Mouse (Mus musculus) embryonic facial prominence, embryonic 13.5 days (tissue): ENCODE results near the gene Usp46. TPM values are rescaled to one million over a fixed set of nuclear protein-coding genes. Genes with fewer than 3 reads are reported as not detected.
"Not testable (repeated sequence)": the region's sequence is repeated elsewhere in the genome, so short reads cannot be mapped to it uniquely, and the experiment has no call there.

Source experiments
- ATAC-seq: fragments of 200-750 bp; cut with Nextera tagmentation; 2 replicates; pipeline ENCODE4 v1.8.0; 2017; ENCODE audit warnings: low read depth; ENCODE audit not compliant: insufficient number of reproducible peaks, insufficient read depth, low FRiP score, low TSS enrichment
- H3K27ac ChIP-seq: fragments of 300-500 bp; sonication (generic); 2 replicates; pipeline ENCODE4 v1.5.1; 2015; ENCODE audit warnings: moderate library complexity, mild to moderate bottlenecking, inconsistent platforms
- H3K27me3 ChIP-seq: fragments of 300-500 bp; sonication (generic); 2 replicates; pipeline ENCODE4 v1.6.1; 2015; ENCODE audit warnings: mild to moderate bottlenecking, inconsistent platforms
- H3K36me3 ChIP-seq: fragments of 300-500 bp; sonication (generic); 2 replicates; pipeline ENCODE4 v1.6.1; 2015; ENCODE audit warnings: mild to moderate bottlenecking, inconsistent platforms
- H3K4me1 ChIP-seq: fragments of 300-500 bp; sonication (generic); 2 replicates; pipeline ENCODE4 v1.6.1; 2015; ENCODE audit warnings: inconsistent platforms
- H3K4me2 ChIP-seq: fragments of 300-500 bp; sonication (generic); 2 replicates; pipeline ENCODE4 v1.6.1; 2015; ENCODE audit warnings: moderate library complexity, mild to moderate bottlenecking, inconsistent platforms
- H3K4me3 ChIP-seq: fragments of 300-500 bp; sonication (generic); 2 replicates; pipeline ENCODE4 v1.5.1; 2015; ENCODE audit warnings: mild to moderate bottlenecking, inconsistent platforms
- H3K9ac ChIP-seq: fragments of 300-500 bp; sonication (generic); 2 replicates; pipeline ENCODE4 v1.6.1; 2015; ENCODE audit warnings: mild to moderate bottlenecking, inconsistent platforms
- H3K9me3 ChIP-seq: fragments of 300-500 bp; sonication (generic); 2 replicates; pipeline ENCODE4 v1.6.1; 2016; ENCODE audit warnings: inconsistent platforms
- WGBS: fragments of 180-500 bp; shearing (Covaris S2); methylation state at CpG from one replicate; pipeline ENCODE4 v1.1.7; 2015; ENCODE audit warnings: mixed read lengths; 5-methylcytosine and 5-hydroxymethylcytosine counted together
- polyA plus RNA-seq: library from polyadenylated mRNA; unstranded; fragments of >200 nt; fragmentation: Nextera tagmentation; extraction: Ambion mirVana; gene quantifications from 2 replicates; pipeline ENCODE4 v1.2.1, GENCODE M21; 2015

Gene Usp46
- polyA plus RNA-seq, 1 experiment from 2014 or later: 36.5 TPM

- Histone ChIP-seq H3K4me3 (no peak overlapping the region), H3K9ac (no peak overlapping the region), H3K4me2 (no peak overlapping the region), H3K27ac (no peak overlapping the region), H3K9me3 (no peaks in the 10 kb centered on the region), H3K27me3 (no peaks in the 10 kb centered on the region), H3K36me3 (no peaks in the 10 kb centered on the region), H3K4me1 (peaks cover 17% of the 10 kb centered on the region)
- ATAC-seq: no peak
- WGBS: 73% methylated on average over 5 of the region's 5 CpGs
These were observed 96.5 kb downstream of the Usp46 start for GRCm38 (mm10) chr5:73971701-73972100.

- H3K9me3 ChIP-seq: no peaks in the 10 kb centered on the region
- H3K4me2 ChIP-seq: peak overlapping the region; percentile 12; the same call in 1 of the 2 replicates
- peaks cover 17% of the 10 kb centered on the region for H3K4me1 ChIP-seq
- 37% methylated on average over 7 of the region's 7 CpGs for WGBS
- ATAC-seq: no peak
- H3K36me3 ChIP-seq: no peaks in the 10 kb centered on the region
- no peaks in the 10 kb centered on the region for H3K27me3 ChIP-seq
- no peak overlapping the region for H3K4me3 ChIP-seq
- 0 out of 2 replicates have a peak overlapping the region, but pooled peaks have one; percentile 34 for H3K27ac ChIP-seq
- no peak overlapping the region for H3K9ac ChIP-seq
These were observed 98.1 kb downstream of the Usp46 start for GRCm38 (mm10) chr5:73970024-73970628.

GRCm38 (mm10) chr5:73969338-73969737 is 98.9 kb downstream of the Usp46 start:
- no peaks in the 10 kb centered on the region for H3K9me3 ChIP-seq
- 0 out of 2 replicates have a peak overlapping the region, but pooled peaks have one; percentile 2 for H3K27ac ChIP-seq
- no peak overlapping the region for H3K9ac ChIP-seq
- H3K4me2 ChIP-seq: no peak overlapping the region
- ATAC-seq: no peak
- no peak overlapping the region for H3K4me3 ChIP-seq
- peaks cover 17% of the 10 kb centered on the region for H3K4me1 ChIP-seq
- 90% methylated on average over 8 of the region's 8 CpGs for WGBS
- H3K36me3 ChIP-seq: no peaks in the 10 kb centered on the region
- no peaks in the 10 kb centered on the region for H3K27me3 ChIP-seq

DNA sequence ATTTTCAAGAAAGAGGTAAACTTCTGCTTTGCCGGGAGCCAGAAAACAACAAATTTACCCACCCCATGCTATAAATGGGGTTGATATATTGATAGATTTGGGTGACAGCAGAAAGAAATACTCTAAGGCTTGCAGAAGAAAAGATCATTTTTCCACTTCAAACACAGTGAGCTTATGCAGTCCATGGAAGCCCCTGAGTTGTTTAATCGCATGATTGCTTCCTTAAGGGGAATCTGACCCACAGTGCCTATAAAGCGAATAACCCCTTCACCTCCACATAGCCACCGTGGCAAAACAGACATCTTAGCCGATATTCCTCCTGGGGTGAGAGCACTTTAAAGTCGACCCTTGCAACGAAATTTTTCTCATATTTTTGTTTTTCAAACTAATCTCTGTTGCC is 108.5 kb downstream of the Usp46 start:
- H3K9me3 ChIP-seq: no peaks in the 10 kb centered on the region
- no peak overlapping the region for H3K4me3 ChIP-seq
- ATAC-seq: no peak
- peaks cover 13% of the 10 kb centered on the region for H3K4me1 ChIP-seq
- no peak overlapping the region for H3K4me2 ChIP-seq
- 25% methylated on average over 7 of the region's 7 CpGs for WGBS
- no peak overlapping the region for H3K27ac ChIP-seq
- no peaks in the 10 kb centered on the region for H3K27me3 ChIP-seq
- H3K36me3 ChIP-seq: no peaks in the 10 kb centered on the region
- no peak overlapping the region for H3K9ac ChIP-seq

- WGBS: 97% methylated on average over 5 of the region's 5 CpGs
These were observed 109.6 kb downstream of the Usp46 start for GRCm38 (mm10) chr5:73958614-73959013.

GRCm38 (mm10) chr5:73958096-73958495 is 110.1 kb downstream of the Usp46 start:
- no peak overlapping the region for H3K27ac ChIP-seq
- H3K27me3 ChIP-seq: no peaks in the 10 kb centered on the region
- no peak overlapping the region for H3K4me2 ChIP-seq
- no peak overlapping the region for H3K4me3 ChIP-seq
- H3K36me3 ChIP-seq: no peaks in the 10 kb centered on the region
- no peak for ATAC-seq
- peaks cover 13% of the 10 kb centered on the region for H3K4me1 ChIP-seq
- H3K9me3 ChIP-seq: no peaks in the 10 kb centered on the region
- 91% methylated on average over 5 of the region's 5 CpGs for WGBS
- H3K9ac ChIP-seq: no peak overlapping the region

More at GRCm38 (mm10) chr5:73958614-73959013, 109.6 kb downstream of the Usp46 start:
- H3K36me3 ChIP-seq, H3K4me3 ChIP-seq, H3K4me2 ChIP-seq, H3K9me3 ChIP-seq, H3K9ac ChIP-seq, H3K27ac ChIP-seq, H3K27me3 ChIP-seq, ATAC-seq: not testable (repeated sequence)
- H3K4me1 ChIP-seq: peaks cover 13% of the 10 kb centered on the region

DNA sequence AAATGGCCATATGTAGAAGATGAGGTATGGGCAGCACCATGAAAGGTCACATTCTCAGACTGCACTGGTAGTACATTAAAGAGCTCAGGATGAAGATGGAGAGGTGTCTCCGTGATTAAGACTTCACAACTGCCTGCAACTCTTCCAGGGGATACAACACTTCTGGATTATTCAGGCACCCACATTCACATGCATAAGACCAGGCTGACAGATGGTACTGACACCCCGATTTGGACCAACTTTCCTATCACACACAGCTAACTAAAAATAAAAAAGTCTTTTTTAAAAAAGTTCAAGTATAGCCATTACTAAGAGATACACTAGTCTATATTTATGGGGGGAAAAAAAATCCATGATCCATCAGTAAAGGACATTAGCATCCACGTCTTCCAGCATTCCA is 112.5 kb downstream of the Usp46 start:
- WGBS: 85% methylated on average over 3 of the region's 3 CpGs
- no peaks in the 10 kb centered on the region for H3K36me3 ChIP-seq
- no peak overlapping the region for H3K9ac ChIP-seq
- no peak overlapping the region for H3K4me3 ChIP-seq
- no peaks in the 10 kb centered on the region for H3K27me3 ChIP-seq
- no peak for ATAC-seq
- H3K27ac ChIP-seq: no peak overlapping the region
- H3K4me2 ChIP-seq: no peak overlapping the region
- peaks cover 22% of the 10 kb centered on the region for H3K4me1 ChIP-seq
- H3K9me3 ChIP-seq: no peaks in the 10 kb centered on the region

- 87% methylated on average over 4 of the region's 4 CpGs for WGBS
- H3K27me3 ChIP-seq: no peaks in the 10 kb centered on the region
- H3K4me1 ChIP-seq: peaks cover 16% of the 10 kb centered on the region
- no peak overlapping the region for H3K9ac ChIP-seq
- no peak overlapping the region for H3K27ac ChIP-seq
- H3K36me3 ChIP-seq: no peaks in the 10 kb centered on the region
- no peaks in the 10 kb centered on the region for H3K9me3 ChIP-seq
- no peak overlapping the region for H3K4me2 ChIP-seq
- ATAC-seq: no peak
- no peak overlapping the region for H3K4me3 ChIP-seq
These were observed 113.2 kb downstream of the Usp46 start for GRCm38 (mm10) chr5:73955005-73955404.

DNA sequence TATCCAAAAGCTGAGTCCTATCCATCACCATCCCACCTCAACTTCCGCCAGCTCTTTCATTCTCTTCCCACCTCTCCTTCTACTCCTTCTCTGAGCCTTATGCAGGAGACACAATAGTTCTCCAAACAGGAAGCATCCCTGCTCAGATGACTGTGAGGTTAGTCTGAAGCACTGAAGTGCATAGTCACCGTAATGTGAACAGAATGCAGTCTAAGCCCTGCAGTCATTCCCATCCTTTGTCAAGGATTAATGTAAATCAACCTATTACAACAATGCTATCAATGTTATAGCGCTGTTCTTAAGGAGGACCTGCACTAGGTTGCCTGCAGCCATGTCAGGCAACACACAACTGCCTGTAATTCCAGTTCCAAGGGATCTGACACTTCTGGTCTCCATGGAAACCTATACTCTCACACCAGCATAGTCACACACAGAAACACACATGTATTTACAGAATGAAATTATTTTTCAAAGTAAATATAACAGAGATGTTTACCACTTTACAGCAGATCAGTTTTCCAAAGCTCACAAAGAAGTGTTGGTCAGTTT is 115.1 kb downstream of the Usp46 start:
- Histone ChIP-seq H3K4me1 (peaks cover 9% of the 10 kb centered on the region; the same call in 1 of the 2 replicates), H3K36me3 (no peaks in the 10 kb centered on the region), H3K9me3 (no peaks in the 10 kb centered on the region), H3K4me2 (no peak overlapping the region), H3K4me3 (no peak overlapping the region), H3K27ac (no peak overlapping the region), H3K27me3 (no peaks in the 10 kb centered on the region), H3K9ac (no peak overlapping the region)
- WGBS: 77% methylated on average over 3 of the region's 3 CpGs
- ATAC-seq: no peak

DNA sequence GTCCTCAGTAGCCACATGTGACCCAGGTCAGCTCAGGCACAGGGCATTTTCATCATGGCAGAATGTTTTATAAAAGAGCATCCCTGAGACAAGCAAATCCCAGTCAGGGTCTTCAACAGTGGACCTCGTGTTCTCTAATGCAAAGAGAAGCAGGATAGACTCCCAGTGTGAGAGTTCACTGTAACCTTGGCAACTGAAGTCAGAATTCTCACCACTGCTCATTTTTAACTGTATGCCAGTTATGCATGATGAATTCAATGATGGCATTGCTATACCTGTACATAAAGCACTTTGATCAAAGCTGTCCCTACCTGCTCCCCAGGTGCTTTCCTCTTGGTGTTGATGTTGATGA is 116.6 kb downstream of the Usp46 start:
- Histone ChIP-seq H3K27me3 (no peaks in the 10 kb centered on the region), H3K4me1 (peaks cover 9% of the 10 kb centered on the region; the same call in 1 of the 2 replicates), H3K4me2 (no peak overlapping the region), H3K36me3 (no peaks in the 10 kb centered on the region), H3K9me3 (no peaks in the 10 kb centered on the region), H3K9ac (no peak overlapping the region), H3K4me3 (no peak overlapping the region), H3K27ac (no peak overlapping the region)
- WGBS: 70% methylated on average over 1 of the region's 1 CpGs
- ATAC-seq: no peak

DNA sequence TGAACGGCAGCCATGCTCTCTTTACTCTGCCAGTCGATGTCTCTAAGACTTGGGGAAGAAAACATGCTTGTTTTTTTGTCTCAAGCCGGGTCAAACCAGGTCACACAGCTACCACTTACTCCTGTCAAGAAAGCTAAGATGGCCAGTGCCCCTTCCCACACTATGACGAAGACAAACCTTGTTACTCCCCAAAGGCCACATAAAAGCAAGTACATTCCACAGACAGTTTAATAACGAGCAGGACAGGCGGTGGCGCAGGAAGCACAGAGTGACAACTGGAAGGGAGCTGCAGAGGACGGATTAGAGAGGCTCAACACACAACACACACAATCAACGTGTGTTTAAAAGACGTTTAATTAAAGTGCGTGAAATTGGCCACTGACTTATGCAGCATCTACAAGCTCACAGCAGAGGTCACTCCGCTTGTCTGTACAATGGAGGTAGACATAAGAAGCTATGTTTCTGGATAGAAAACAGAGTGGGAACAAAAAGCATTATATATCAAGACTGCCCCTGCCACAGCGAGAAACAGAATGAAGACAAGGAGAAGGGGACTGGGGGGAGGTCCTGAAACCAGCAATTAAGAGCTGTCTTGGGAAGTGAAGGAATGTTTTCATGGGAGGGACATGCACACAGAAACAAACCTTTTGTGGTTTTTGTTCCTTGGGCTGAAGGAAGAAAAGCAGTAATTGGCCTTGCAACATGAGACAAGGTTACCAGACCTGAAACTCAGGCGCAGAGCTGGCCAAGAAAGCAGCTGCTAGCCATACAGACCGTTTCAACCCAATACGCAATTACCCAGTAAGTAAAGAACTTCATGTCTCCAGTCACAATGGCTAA is 117.2 kb downstream of the Usp46 start:
- Histone ChIP-seq H3K27ac (0 out of 2 replicates have a peak overlapping the region, but pooled peaks have one; percentile 18), H3K4me1 (peaks cover 9% of the 10 kb centered on the region; the same call in 1 of the 2 replicates), H3K4me2 (no peak overlapping the region), H3K9ac (no peak overlapping the region), H3K9me3 (no peaks in the 10 kb centered on the region), H3K36me3 (no peaks in the 10 kb centered on the region), H3K4me3 (no peak overlapping the region), H3K27me3 (no peaks in the 10 kb centered on the region)
- WGBS: 34% methylated on average over 16 of the region's 16 CpGs
- no peak for ATAC-seq
